Mouse (Mus musculus) stomach, postnatal 0 days (tissue): ENCODE data around the gene Mia3. TPM values are rescaled to one million over a fixed set of nuclear protein-coding genes. Genes with fewer than 3 reads are reported as not detected.
A peak's percentile ranks its signal among the peaks of the same experiment; 100 is the strongest.

ENCODE experiments used
- ATAC-seq: fragments of 200-750 bp; cut with Nextera tagmentation; 2 replicates; pipeline ENCODE4 v1.8.0; 2017; ENCODE audit not compliant: low FRiP score, low TSS enrichment
- DNase-seq: peaks from one replicate; pipeline ENCODE4 v3.0.0-alpha.2; 2016; ENCODE audit warnings: low spot score
- H3K27ac ChIP-seq: fragments of 300-500 bp; sonication (generic); replicated peaks from 2 replicates; pipeline ENCODE4 v1.5.1; 2014; ENCODE audit warnings: mild to moderate bottlenecking, control low read depth
- H3K27me3 ChIP-seq: fragments of 300-500 bp; sonication (generic); 2 replicates; pipeline ENCODE4 v1.6.1; 2014; ENCODE audit warnings: low read length; ENCODE audit not compliant: control insufficient read depth, insufficient read depth
- H3K36me3 ChIP-seq: fragments of 300-500 bp; sonication (generic); 2 replicates; pipeline ENCODE4 v1.6.1; 2014; ENCODE audit warnings: low read length, mixed read lengths; ENCODE audit not compliant: control insufficient read depth, insufficient read depth
- H3K4me1 ChIP-seq: fragments of 300-500 bp; sonication (generic); replicated peaks from 2 replicates; pipeline ENCODE4 v1.6.1; 2014; ENCODE audit warnings: antibody characterized with exemption; ENCODE audit not compliant: control insufficient read depth, insufficient read depth
- H3K4me2 ChIP-seq: fragments of 300-500 bp; sonication (generic); replicated peaks from 2 replicates; pipeline ENCODE4 v1.6.1; 2014; ENCODE audit warnings: low read depth, mild to moderate bottlenecking, control low read depth, moderate library complexity
- H3K4me3 ChIP-seq: fragments of 300-500 bp; sonication (generic); 2 replicates; pipeline ENCODE4 v1.5.1; 2014; ENCODE audit warnings: low read depth, low read length, control low read depth
- H3K9ac ChIP-seq: fragments of 300-500 bp; sonication (generic); 2 replicates; pipeline ENCODE4 v1.6.1; 2014; ENCODE audit warnings: mild to moderate bottlenecking, low read length, control low read depth, mixed read lengths
- H3K9me3 ChIP-seq: fragments of 300-500 bp; sonication (generic); 2 replicates; pipeline ENCODE4 v1.6.1; 2016; ENCODE audit warnings: low read length; ENCODE audit not compliant: control insufficient read depth
- CTCF ChIP-seq: IDR thresholded peaks from 2 replicates; pipeline ENCODE4 v1.5.1; 2016; ENCODE audit warnings: antibody characterized with exemption, low read depth, mild to moderate bottlenecking, moderate library complexity
- EP300 ChIP-seq: optimal IDR thresholded peaks from 2 replicates; pipeline ENCODE3; 2016; ENCODE audit warnings: antibody characterized with exemption
- WGBS: fragments of 180-500 bp; shearing (Covaris S2); extraction: QIAGEN DNeasy Blood & Tissue Kit; methylation state at CpG from one replicate; pipeline ENCODE4 v1.1.7; 2014; 5-methylcytosine and 5-hydroxymethylcytosine counted together
- polyA plus RNA-seq: library from polyadenylated mRNA; unstranded; fragments of >200 nt; fragmentation: Nextera tagmentation; extraction: Ambion mirVana; gene quantifications from 2 replicates; pipeline ENCODE4 v1.2.1, GENCODE M21; 2015

The Mia3 gene
- polyA plus RNA-seq, 1 experiment from 2014 or later, result 56.9 TPM

- Histone ChIP-seq H3K9ac (peak overlapping the region; percentile 96), H3K36me3 (peaks cover 7% of the 10 kb centered on the region), H3K9me3 (no peaks in the 10 kb centered on the region), H3K27me3 (no peaks in the 10 kb centered on the region), H3K27ac (peak overlapping the region; percentile 87), H3K4me2 (peak overlapping the region; percentile 97), H3K4me3 (peak overlapping the region; percentile 88), H3K4me1 (peaks cover 5% of the 10 kb centered on the region; the same call in 1 of the 2 replicates)
- ATAC-seq (peak; percentile 48), DNase-seq (peak; percentile 48)
- WGBS, result under 1% methylated on average over 55 of the region's 56 CpGs
- TF ChIP-seq CTCF, result no peak
- no peak for TF ChIP-seq EP300
These were observed 552 bp downstream of the Mia3 start for GRCm38 (mm10) chr1:183368601-183369400.

DNA sequence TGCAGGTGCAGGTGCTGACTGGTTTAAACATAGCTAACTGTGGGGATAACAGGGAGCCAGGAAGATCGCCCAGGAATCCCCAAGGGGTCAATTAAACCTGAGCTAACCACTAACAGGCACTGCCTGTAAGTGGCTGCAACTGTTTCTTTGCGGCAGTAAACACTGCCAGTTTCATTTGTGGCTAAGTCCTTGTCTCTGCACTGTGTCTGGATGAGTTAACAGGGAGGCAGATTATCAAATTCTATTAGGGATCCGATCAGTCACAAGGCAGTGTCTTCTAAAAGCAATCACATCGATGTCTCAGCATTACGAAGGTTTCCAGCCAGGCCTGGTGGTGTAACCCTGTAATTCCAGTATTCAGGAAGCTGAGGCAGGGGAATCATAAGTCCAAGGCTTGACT, 3.0 kb downstream of the Mia3 start:
- Histone ChIP-seq H3K4me2 (no peak overlapping the region), H3K36me3 (peaks cover 14% of the 10 kb centered on the region), H3K4me1 (peaks cover 5% of the 10 kb centered on the region; the same call in 1 of the 2 replicates), H3K9ac (no peak overlapping the region), H3K9me3 (no peaks in the 10 kb centered on the region), H3K4me3 (no peak overlapping the region), H3K27ac (no peak overlapping the region), H3K27me3 (no peaks in the 10 kb centered on the region)
- no peak for TF ChIP-seq CTCF
- TF ChIP-seq EP300, result no peak
- DNase-seq, result no peak
- WGBS, result 86% methylated on average over 5 of the region's 5 CpGs
- no peak for ATAC-seq

GRCm38 (mm10) chr1:183363577-183363867, 5.8 kb downstream of the Mia3 start:
- Histone ChIP-seq H3K36me3 (peaks cover 19% of the 10 kb centered on the region), H3K27ac (no peak overlapping the region), H3K4me2 (no peak overlapping the region), H3K4me3 (no peak overlapping the region), H3K9me3 (no peaks in the 10 kb centered on the region), H3K9ac (no peak overlapping the region), H3K4me1 (0 out of 2 replicates have a peak, but pooled peaks cover 3% of the 10 kb centered on the region), H3K27me3 (no peaks in the 10 kb centered on the region)
- ATAC-seq (no peak), DNase-seq (no peak)
- TF ChIP-seq EP300 (no peak), CTCF (no peak)
- WGBS, result 76% methylated on average over 5 of the region's 5 CpGs

DNA sequence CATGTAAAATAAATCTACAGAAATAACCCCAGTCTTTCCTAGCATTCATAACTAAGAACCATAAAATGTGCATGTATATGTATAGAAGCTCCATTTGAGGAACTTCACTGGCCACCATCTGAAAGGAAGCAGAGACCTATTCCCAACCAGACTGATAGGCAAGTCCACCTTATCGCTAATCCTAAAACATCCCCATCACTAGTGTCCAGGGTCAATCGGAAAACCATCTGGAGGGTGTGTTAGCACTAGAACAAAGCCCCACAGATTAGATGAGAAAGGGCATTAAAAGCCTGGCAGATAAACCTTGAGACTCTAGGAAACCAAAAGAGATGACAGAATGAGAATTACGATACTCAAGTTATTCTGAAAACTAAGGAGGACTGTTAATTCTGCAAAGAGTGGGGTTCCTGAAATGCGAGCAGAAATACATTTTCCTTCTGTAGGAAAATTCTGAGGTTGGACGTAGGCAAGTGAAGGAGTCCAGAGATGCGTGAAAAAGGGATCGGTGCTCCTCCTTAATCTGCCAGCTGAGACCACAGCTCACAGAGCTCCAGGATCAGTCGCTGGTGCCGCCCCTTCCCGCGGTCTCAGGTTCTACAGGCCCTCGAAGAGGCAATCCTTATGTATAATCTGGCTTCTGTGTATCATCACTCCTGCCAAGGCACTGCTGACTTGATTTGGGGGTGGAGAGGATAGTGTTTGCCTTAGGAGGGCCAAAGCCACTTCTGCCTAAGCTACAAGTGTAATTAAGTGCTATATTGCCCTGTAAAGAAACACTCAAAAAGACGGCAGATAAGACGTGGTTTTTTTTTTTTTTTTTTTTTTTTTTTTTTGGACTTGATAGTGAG, 6.4 kb downstream of the Mia3 start:
- no peak overlapping the region for H3K4me2 ChIP-seq
- ATAC-seq (no peak), DNase-seq (no peak)
- no peaks in the 10 kb centered on the region for H3K27me3 ChIP-seq
- no peak overlapping the region for H3K9ac ChIP-seq
- no peak overlapping the region for H3K27ac ChIP-seq
- TF ChIP-seq CTCF (no peak), EP300 (no peak)
- no peaks in the 10 kb centered on the region for H3K9me3 ChIP-seq
- 82% methylated on average over 14 of the region's 14 CpGs for WGBS
- peaks cover 25% of the 10 kb centered on the region for H3K36me3 ChIP-seq
- no peak overlapping the region for H3K4me3 ChIP-seq
- no peaks in the 10 kb centered on the region for H3K4me1 ChIP-seq

- H3K4me2 ChIP-seq, result no peak overlapping the region
- no peaks in the 10 kb centered on the region for H3K27me3 ChIP-seq
- DNase-seq, result peak; percentile 23
- peaks cover 28% of the 10 kb centered on the region for H3K36me3 ChIP-seq
- peak; percentile 63; the same call in 1 of the 2 replicates for ATAC-seq
- no peaks in the 10 kb centered on the region for H3K9me3 ChIP-seq
- WGBS, result 64% methylated on average over 5 of the region's 5 CpGs
- no peak overlapping the region for H3K4me3 ChIP-seq
- no peak overlapping the region for H3K9ac ChIP-seq
- no peak overlapping the region for H3K27ac ChIP-seq
- TF ChIP-seq EP300 (no peak), CTCF (no peak)
- no peaks in the 10 kb centered on the region for H3K4me1 ChIP-seq
These were observed 7.1 kb downstream of the Mia3 start for GRCm38 (mm10) chr1:183362301-183362700.

DNA sequence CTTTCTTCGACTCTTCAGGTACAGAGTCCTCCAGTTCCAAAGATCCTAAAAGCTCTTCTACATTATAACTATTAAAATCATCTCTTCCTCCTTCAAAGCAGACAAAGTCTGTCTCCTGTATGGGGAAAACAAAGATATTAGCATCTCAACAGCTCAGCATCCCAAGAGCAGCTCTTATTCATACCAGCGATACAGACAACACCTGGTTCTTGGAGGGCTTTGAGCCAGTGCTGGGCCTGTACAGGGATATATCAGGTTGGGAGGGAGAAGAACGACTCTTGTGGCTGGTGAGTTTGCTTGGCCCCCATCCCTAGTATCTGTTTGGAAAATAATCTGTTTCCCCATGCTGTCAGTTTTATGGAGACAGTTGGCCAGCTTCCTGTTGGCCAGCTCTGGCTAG, 10.5 kb downstream of the Mia3 start:
- Histone ChIP-seq H3K36me3 (peaks cover 35% of the 10 kb centered on the region), H3K4me1 (no peaks in the 10 kb centered on the region), H3K27me3 (no peaks in the 10 kb centered on the region), H3K4me3 (no peak overlapping the region), H3K27ac (no peak overlapping the region), H3K9me3 (no peaks in the 10 kb centered on the region), H3K9ac (no peak overlapping the region), H3K4me2 (no peak overlapping the region)
- TF ChIP-seq EP300, result no peak
- no peak for TF ChIP-seq CTCF
- DNase-seq (no peak), ATAC-seq (no peak)
- 87% methylated on average over 3 of the region's 3 CpGs for WGBS
